Mouse (Mus musculus): Measurements from ENCODE around the gene Ccdc57. TPM values are rescaled to one million over a fixed set of nuclear protein-coding genes. Genes with fewer than 3 reads are reported as not detected.

Gene Ccdc57
- polyA plus RNA-seq (2014; fragmentation: Nextera tagmentation; extraction: Ambion mirVana) = 4.5 and 5.3 TPM in 2 replicates

GRCm38 (mm10) chr11:120932564-120933398 is at the start of gene Ccdc57:
Gene Ccdc57, minus strand, starts transcription at chr11:120932872.
- ATAC-seq (replicated peaks; ENCODE audit: insufficient number of reproducible peaks, low FRiP score, low TSS enrichment, low read depth) = peak; percentile 86

GRCm38 (mm10) chr11:120982459-120982858 is 49.8 kb upstream of the Ccdc57 start:
- no peak overlapping the region for H3K4me3 ChIP-seq (ENCODE audit: low read depth, low read length)
- ATAC-seq (replicated peaks; ENCODE audit: insufficient number of reproducible peaks, low FRiP score, low TSS enrichment, low read depth) (no peak), DNase-seq (ENCODE audit: low spot score) (no peak)
- H3K36me3 ChIP-seq (replicated peaks; ENCODE audit: control insufficient read depth, insufficient read depth, low read depth, low read length) = peaks cover 14% of the 10 kb centered on the region
- H3K27me3 ChIP-seq (ENCODE audit: control insufficient read depth, insufficient read depth, low read length) = no peaks in the 10 kb centered on the region
- H3K4me2 ChIP-seq (ENCODE audit: low read depth, low read length) = no peak overlapping the region
- H3K9me3 ChIP-seq (replicated peaks; ENCODE audit: control insufficient read depth, low read length) = no peaks in the 10 kb centered on the region
- H3K27ac ChIP-seq (replicated peaks; ENCODE audit: low read depth, low read length) = no peak overlapping the region
- no peaks in the 10 kb centered on the region for H3K4me1 ChIP-seq (ENCODE audit: control insufficient read depth, insufficient read depth, low read length)
- no peak overlapping the region for H3K9ac ChIP-seq (replicated peaks; ENCODE audit: low read length)

More at GRCm38 (mm10) chr11:120932564-120933398, at the start of gene Ccdc57:
- Histone ChIP-seq H3K9ac (replicated peaks; ENCODE audit: low read length) (peak within 1 kb of the TSS; percentile 71), H3K4me2 (ENCODE audit: low read depth, low read length) (peak within 1 kb of the TSS; percentile 53), H3K4me1 (ENCODE audit: control insufficient read depth, insufficient read depth, low read length) (no peaks in the 10 kb centered on the region), H3K27ac (replicated peaks; ENCODE audit: low read depth, low read length) (no peak within 1 kb of the TSS), H3K4me3 (ENCODE audit: low read depth, low read length) (peak within 1 kb of the TSS; percentile 56), H3K9me3 (replicated peaks; ENCODE audit: control insufficient read depth, low read length) (no peaks in the 10 kb centered on the region), H3K27me3 (ENCODE audit: control insufficient read depth, insufficient read depth, low read length) (no peaks in the 10 kb centered on the region), H3K36me3 (replicated peaks; ENCODE audit: control insufficient read depth, insufficient read depth, low read depth, low read length) (no peaks in the 10 kb centered on the region)
- 9% methylated on average over 44 of the region's 44 CpGs for WGBS
- DNase-seq (ENCODE audit: low spot score) = peak; percentile 92

- no peak overlapping the region for H3K27ac ChIP-seq (replicated peaks; ENCODE audit: low read depth, low read length)
- H3K27me3 ChIP-seq (ENCODE audit: control insufficient read depth, insufficient read depth, low read length) = no peaks in the 10 kb centered on the region
- no peaks in the 10 kb centered on the region for H3K4me1 ChIP-seq (ENCODE audit: control insufficient read depth, insufficient read depth, low read length)
- no peak overlapping the region for H3K4me3 ChIP-seq (ENCODE audit: low read depth, low read length)
- no peak overlapping the region for H3K9ac ChIP-seq (replicated peaks; ENCODE audit: low read length)
- 86% methylated on average over 4 of the region's 4 CpGs for WGBS
- H3K9me3 ChIP-seq (replicated peaks; ENCODE audit: control insufficient read depth, low read length) = no peaks in the 10 kb centered on the region
- DNase-seq (ENCODE audit: low spot score) (no peak), ATAC-seq (replicated peaks; ENCODE audit: insufficient number of reproducible peaks, low FRiP score, low TSS enrichment, low read depth) (no peak)
- peaks cover 14% of the 10 kb centered on the region for H3K36me3 ChIP-seq (replicated peaks; ENCODE audit: control insufficient read depth, insufficient read depth, low read depth, low read length)
- no peak overlapping the region for H3K4me2 ChIP-seq (ENCODE audit: low read depth, low read length)
Observed at GRCm38 (mm10) chr11:120981661-120982060, 49.0 kb upstream of the Ccdc57 start.

GRCm38 (mm10) chr11:120980427-120981035 is 47.9 kb upstream of the Ccdc57 start:
- Histone ChIP-seq H3K4me2 (ENCODE audit: low read depth, low read length) (no peak overlapping the region), H3K9ac (replicated peaks; ENCODE audit: low read length) (no peak overlapping the region), H3K27ac (replicated peaks; ENCODE audit: low read depth, low read length) (no peak overlapping the region), H3K4me1 (ENCODE audit: control insufficient read depth, insufficient read depth, low read length) (no peaks in the 10 kb centered on the region), H3K9me3 (replicated peaks; ENCODE audit: control insufficient read depth, low read length) (no peaks in the 10 kb centered on the region), H3K4me3 (ENCODE audit: low read depth, low read length) (no peak overlapping the region), H3K27me3 (ENCODE audit: control insufficient read depth, insufficient read depth, low read length) (no peaks in the 10 kb centered on the region), H3K36me3 (replicated peaks; ENCODE audit: control insufficient read depth, insufficient read depth, low read depth, low read length) (peaks cover 7% of the 10 kb centered on the region)
- WGBS = 94% methylated on average over 9 of the region's 9 CpGs
- ATAC-seq (replicated peaks; ENCODE audit: insufficient number of reproducible peaks, low FRiP score, low TSS enrichment, low read depth) (no peak), DNase-seq (ENCODE audit: low spot score) (no peak)

GRCm38 (mm10) chr11:120979711-120980426 is 47.2 kb upstream of the Ccdc57 start:
- DNase-seq (ENCODE audit: low spot score) (no peak), ATAC-seq (replicated peaks; ENCODE audit: insufficient number of reproducible peaks, low FRiP score, low TSS enrichment, low read depth) (no peak)
- 90% methylated on average over 8 of the region's 8 CpGs for WGBS
- Histone ChIP-seq H3K4me3 (ENCODE audit: low read depth, low read length) (no peak overlapping the region), H3K27me3 (ENCODE audit: control insufficient read depth, insufficient read depth, low read length) (no peaks in the 10 kb centered on the region), H3K9me3 (replicated peaks; ENCODE audit: control insufficient read depth, low read length) (no peaks in the 10 kb centered on the region), H3K9ac (replicated peaks; ENCODE audit: low read length) (no peak overlapping the region), H3K4me1 (ENCODE audit: control insufficient read depth, insufficient read depth, low read length) (no peaks in the 10 kb centered on the region), H3K36me3 (replicated peaks; ENCODE audit: control insufficient read depth, insufficient read depth, low read depth, low read length) (peaks cover 7% of the 10 kb centered on the region), H3K4me2 (ENCODE audit: low read depth, low read length) (no peak overlapping the region), H3K27ac (replicated peaks; ENCODE audit: low read depth, low read length) (no peak overlapping the region)

GRCm38 (mm10) chr11:120973318-120973717 is 40.6 kb upstream of the Ccdc57 start:
- 88% methylated on average over 6 of the region's 6 CpGs for WGBS
- no peak overlapping the region for H3K27ac ChIP-seq (replicated peaks; ENCODE audit: low read depth, low read length)
- H3K27me3 ChIP-seq (ENCODE audit: control insufficient read depth, insufficient read depth, low read length) = no peaks in the 10 kb centered on the region
- H3K9ac ChIP-seq (replicated peaks; ENCODE audit: low read length) = no peak overlapping the region
- no peak overlapping the region for H3K4me2 ChIP-seq (ENCODE audit: low read depth, low read length)
- no peaks in the 10 kb centered on the region for H3K9me3 ChIP-seq (replicated peaks; ENCODE audit: control insufficient read depth, low read length)
- no peak overlapping the region for H3K4me3 ChIP-seq (ENCODE audit: low read depth, low read length)
- H3K36me3 ChIP-seq (replicated peaks; ENCODE audit: control insufficient read depth, insufficient read depth, low read depth, low read length) = peaks cover 25% of the 10 kb centered on the region
- H3K4me1 ChIP-seq (ENCODE audit: control insufficient read depth, insufficient read depth, low read length) = no peaks in the 10 kb centered on the region
- DNase-seq (ENCODE audit: low spot score) (no peak), ATAC-seq (replicated peaks; ENCODE audit: insufficient number of reproducible peaks, low FRiP score, low TSS enrichment, low read depth) (no peak)

- WGBS = 93% methylated on average over 5 of the region's 5 CpGs
- Histone ChIP-seq H3K27me3 (ENCODE audit: control insufficient read depth, insufficient read depth, low read length) (no peaks in the 10 kb centered on the region), H3K9me3 (replicated peaks; ENCODE audit: control insufficient read depth, low read length) (no peaks in the 10 kb centered on the region), H3K9ac (replicated peaks; ENCODE audit: low read length) (no peak overlapping the region), H3K4me2 (ENCODE audit: low read depth, low read length) (no peak overlapping the region), H3K4me3 (ENCODE audit: low read depth, low read length) (no peak overlapping the region), H3K36me3 (replicated peaks; ENCODE audit: control insufficient read depth, insufficient read depth, low read depth, low read length) (peaks cover 39% of the 10 kb centered on the region), H3K4me1 (ENCODE audit: control insufficient read depth, insufficient read depth, low read length) (no peaks in the 10 kb centered on the region; the same call in 1 of the 2 replicates), H3K27ac (replicated peaks; ENCODE audit: low read depth, low read length) (no peak overlapping the region)
- ATAC-seq (replicated peaks; ENCODE audit: insufficient number of reproducible peaks, low FRiP score, low TSS enrichment, low read depth) = no peak
- DNase-seq (ENCODE audit: low spot score) = no peak
Observed at GRCm38 (mm10) chr11:120971237-120971636, 38.6 kb upstream of the Ccdc57 start.
